Mouse (Mus musculus) heart, postnatal 25 days (tissue): ENCODE data around the gene Slc5a10. TPM values are rescaled to one million over a fixed set of nuclear protein-coding genes. Genes with fewer than 3 reads are reported as not detected.

Experiments used
- DNase-seq: peaks from one replicate; pipeline ENCODE4 v3.0.0; 2022; ENCODE audit warnings: low spot score
- intact Hi-C: fragments of 180-260 bp; cut with DNase I; formaldehyde crosslinking; loops from one replicate; pipeline ENCODE4 v1.15.1; 2025
- total RNA-seq, 2 experiments: library from RNA; stranded (reverse); gene quantifications; 2 replicates each; pipeline ENCODE4 v1.2.3; 2021

Gene Slc5a10
- total RNA-seq, 2 experiments from 2014 or later: not detected

DNA sequence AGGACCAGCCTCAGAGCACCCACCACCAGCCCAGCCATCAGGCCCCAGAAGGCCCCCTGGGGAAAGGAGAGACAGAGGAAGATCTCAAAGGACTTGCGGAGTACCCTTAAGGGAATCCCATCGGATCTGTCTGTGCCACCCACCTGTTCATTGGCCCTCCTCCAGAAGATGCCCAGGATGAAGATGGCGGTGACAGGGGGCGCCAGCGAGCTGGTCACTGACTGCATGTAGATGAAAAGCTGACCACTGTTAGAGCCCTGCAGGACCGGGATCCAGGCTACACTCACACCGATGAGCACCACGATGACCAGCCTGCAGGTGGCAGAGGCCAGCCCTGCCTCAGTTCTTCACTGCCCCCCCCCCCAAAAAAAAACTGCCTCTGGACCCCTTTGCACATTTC lies 46.9 kb downstream of the Slc5a10 start:
- intact Hi-C loops: no loop called here
- DNase-seq: no peak

DNA sequence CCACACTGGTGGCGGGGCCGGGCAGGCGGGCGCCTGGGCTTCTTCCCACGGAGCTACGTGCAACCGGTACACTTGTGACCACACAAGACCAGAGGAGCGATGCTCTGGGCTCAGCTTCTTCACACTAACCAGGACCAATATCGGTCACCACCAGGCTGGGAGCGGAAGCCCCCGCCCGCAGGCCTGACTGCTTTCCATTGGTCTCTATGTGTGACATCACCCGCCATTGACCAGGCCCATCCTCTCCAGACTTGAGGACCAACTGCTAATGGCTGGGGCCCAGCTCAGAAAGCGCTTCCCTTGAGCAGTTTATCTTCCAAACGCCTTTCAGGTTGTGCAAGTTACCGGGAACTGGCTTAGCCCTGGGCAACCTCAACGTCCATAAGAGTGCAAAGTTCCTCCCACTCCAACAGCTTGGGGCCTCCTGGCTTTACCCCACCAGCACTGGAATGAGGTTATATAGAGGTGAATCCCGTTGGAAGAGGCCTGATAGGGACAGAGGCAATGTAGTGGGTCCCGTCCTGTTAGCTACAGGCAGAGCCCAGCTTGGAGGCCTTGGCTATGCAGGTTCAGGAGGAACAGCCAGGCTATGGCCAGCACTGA lies 48.7 kb downstream of the Slc5a10 start:
- intact Hi-C loops: no loop called here
- no peak for DNase-seq

DNA sequence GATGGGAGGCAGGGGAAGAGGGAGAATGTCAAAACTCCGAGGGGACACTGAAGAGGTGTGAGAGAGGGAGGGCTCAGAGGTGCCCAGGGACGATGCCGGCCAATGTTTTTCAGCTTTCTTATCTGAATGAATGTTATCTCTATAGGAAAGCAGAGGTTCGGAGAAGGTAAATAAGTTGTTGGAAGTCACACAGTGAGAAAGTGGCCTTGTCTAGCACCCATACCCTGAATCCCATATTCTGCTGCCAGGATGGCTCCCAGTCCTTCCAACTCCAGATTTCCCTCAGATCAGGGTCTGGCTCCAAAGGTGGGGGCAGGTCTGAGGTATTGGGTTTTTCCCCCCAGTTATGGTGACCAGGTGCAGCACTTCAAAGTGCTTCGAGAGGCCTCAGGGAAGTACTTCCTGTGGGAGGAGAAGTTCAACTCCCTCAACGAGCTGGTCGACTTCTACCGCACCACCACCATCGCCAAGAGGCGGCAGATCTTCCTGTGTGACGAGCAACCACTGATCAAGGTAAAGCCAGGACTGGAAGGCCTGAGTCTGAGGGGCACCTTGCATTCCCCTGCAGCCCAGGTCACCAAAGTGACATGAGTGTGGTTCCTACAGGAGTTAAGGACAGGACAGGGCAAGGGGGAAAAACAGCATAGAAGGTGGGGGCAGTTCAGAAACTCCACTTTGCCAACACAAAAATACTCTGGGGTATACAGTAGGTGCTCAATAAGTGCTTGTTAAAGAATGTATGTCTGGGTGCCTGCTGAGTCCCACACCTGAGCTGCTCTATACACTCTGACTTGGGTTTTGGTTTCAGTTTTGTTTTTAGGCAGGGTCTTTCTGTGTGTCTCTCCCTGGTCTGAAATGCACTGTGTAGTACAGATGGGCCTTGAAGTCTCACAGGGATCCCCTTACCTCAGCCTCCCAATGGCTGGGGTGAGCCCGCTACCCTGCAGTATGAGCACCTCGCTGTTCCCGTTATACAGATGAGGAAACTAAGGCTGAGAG lies 50.8 kb downstream of the Slc5a10 start:
- no peak for DNase-seq
- intact Hi-C loops: no loop called here

- DNase-seq: no peak
- intact Hi-C loops: no loop called here
Observed at GRCm38 (mm10) chr11:61667782-61668181, 52.8 kb downstream of the Slc5a10 start.

DNA sequence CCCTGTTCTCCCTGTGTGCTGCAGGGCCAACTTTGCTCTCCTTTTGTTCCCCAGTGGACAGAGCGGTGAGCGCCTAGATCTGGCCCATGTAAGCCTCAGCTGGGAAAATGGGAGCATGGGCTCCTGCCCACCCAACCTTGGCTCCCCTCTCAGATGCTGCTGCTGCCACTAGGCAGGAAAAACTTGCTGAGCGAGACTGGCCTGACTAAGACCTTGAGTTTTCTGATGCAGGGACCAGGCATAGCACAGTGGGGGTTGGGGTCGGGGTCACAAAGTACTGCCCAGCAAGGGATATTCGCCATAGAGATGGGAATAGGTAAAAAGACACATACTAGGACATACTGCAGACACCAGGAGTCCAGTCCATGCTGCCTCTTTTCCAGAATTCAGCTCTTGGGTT lies 53.4 kb downstream of the Slc5a10 start:
- intact Hi-C loops: no loop called here

GRCm38 (mm10) chr11:61665991-61666799 lies 54.4 kb downstream of the Slc5a10 start:
- intact Hi-C loops: loop anchor here (1.0 kb wide), 1 partner anchor 48 kb away; no protein-coding TSS in a partner anchor
- no peak for DNase-seq

More for the DNA sequence above, 53.4 kb downstream of the Slc5a10 start:
- no peak for DNase-seq

GRCm38 (mm10) chr11:61665401-61665800 lies 55.2 kb downstream of the Slc5a10 start:
- DNase-seq: no peak
- intact Hi-C loops: no loop called here

- intact Hi-C loops: no loop called here
- no peak for DNase-seq
Observed at GRCm38 (mm10) chr11:61662189-61662588, 58.4 kb downstream of the Slc5a10 start.

DNA sequence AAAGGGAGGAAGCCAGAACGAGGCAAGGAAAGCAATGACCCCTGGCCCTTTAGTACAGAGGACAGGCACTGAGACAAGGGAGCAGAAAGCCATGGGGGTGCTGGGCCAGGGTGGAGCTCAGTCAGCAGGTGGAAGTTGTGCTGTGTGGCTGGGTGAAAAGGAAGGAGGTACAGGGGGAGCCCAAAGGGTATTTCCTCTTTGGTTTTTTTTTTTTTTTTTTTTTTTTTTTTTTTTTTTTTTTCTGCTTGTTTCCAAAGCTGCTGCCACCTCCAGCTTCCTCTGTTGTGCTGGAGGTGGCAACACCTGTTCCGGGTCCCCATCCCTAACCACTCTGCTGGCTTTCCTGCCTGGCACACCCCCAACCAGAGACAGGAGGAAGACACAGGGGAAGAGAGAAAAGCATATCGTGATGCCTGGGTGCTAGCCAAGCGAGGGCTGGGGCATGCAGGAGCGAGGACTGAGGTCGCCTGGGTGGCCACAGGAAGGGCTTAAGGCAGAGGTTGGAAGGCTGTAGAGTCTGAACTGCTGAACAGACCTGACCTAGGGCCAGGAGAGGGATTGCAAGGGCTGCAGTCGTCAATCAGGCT lies 59.7 kb downstream of the Slc5a10 start:
- intact Hi-C loops: no loop called here
- DNase-seq: no peak

DNA sequence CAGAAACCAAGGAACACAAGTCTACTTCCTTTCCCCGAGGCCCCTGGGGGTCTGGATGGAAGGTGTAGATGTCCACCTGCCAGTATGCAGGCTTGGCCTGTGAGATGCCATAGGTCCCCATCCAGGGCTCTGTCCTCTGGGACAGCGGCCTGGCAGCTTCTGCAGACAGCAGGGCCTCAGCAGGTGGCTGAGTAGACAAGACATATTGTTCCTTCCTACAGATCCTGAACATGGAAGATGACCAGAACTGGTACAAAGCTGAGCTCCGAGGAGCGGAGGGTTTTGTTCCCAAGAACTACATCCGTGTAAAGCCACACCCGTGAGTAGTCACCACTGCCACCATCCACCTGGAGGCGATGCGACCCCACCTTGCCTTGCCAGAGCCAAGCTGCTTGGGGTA lies 60.6 kb downstream of the Slc5a10 start:
- intact Hi-C loops: no loop called here
- no peak for DNase-seq

GRCm38 (mm10) chr11:61659011-61659858 lies 61.4 kb downstream of the Slc5a10 start:
- DNase-seq: no peak
- intact Hi-C loops: no loop called here

- DNase-seq: no peak
- intact Hi-C loops: no loop called here
Observed at GRCm38 (mm10) chr11:61658360-61658922, 62.2 kb downstream of the Slc5a10 start.

DNA sequence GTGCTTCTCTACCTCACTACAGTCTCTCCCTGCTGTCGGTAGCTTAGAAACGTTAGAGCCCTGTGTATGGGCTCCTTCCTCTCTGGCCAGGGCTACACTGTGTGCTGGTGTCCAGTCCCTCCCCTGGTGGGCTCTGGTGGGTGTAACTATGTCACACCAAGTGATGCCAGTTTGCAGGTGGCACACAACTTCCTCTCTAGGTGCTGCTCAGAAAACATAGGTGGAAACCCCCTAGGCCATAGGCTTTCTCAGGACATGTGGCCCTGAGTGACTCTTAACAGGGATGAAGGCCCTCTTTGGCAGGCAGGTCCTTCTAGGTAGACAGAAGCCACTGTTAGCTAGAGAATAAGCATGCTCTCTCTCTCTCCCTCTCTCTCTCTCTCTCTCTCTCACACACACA lies 63.2 kb downstream of the Slc5a10 start:
- intact Hi-C loops: no loop called here
- DNase-seq: no peak

DNA sequence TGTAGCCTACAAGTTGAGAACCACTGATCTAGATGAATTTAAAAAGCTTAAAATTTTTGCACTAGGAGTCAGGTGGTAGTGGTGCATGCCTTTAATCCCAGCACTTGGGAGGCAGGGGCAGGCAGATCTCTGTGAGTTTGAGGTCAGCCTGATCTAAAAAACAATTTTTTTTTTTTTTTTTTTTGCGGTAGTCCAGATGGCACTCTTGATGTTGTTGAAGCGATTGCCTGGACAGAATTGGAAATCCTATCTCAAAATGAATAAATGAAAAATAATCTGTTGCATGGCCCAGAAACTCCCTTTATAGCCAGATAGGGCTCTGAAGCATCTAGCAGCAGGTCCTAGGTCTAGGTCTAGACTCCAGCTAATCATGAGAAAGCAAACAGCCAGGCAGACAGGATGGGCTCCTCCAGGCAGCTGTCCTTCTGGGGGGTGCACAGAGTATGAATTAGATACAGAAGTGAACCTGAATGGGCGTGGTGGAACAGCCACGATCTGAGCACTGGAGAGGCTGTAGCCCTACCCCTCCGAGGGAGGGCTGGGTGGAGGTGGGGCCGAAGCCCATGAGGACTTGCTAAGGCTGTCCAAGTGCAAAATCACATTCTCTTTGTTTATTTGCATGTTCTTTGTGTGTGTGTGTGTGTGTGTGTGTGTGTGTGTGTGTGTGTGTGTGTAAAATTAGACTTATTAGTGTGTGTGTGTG lies 64.3 kb downstream of the Slc5a10 start:
- intact Hi-C loops: no loop called here

GRCm38 (mm10) chr11:61655649-61656048 lies 65.0 kb downstream of the Slc5a10 start:
- DNase-seq: no peak
- intact Hi-C loops: no loop called here

More for the DNA sequence above, 64.3 kb downstream of the Slc5a10 start:
- DNase-seq: no peak

- intact Hi-C loops: no loop called here
Observed at GRCm38 (mm10) chr11:61654786-61655311, 65.8 kb downstream of the Slc5a10 start.

DNA sequence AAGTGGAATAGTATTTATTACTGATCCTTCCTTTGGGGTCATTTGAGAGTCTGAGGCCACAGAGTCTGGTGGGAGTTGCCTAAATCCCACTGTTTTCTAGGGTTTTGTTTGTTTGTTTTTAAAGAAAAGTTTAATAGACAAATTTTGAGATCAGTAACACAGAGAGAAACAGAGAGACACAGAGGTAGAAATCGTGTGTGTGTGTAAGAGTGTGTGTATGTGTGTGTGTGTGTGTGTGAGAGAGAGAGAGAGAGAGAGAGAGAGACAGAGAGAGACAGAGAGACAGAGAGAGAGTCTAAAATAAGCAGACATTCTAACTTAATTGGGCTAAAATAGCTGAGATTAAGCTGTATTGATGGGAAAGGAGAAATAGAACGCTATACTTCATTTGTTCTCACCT lies 67.1 kb downstream of the Slc5a10 start:
- no peak for DNase-seq
- intact Hi-C loops: no loop called here

More at GRCm38 (mm10) chr11:61654786-61655311, 65.8 kb downstream of the Slc5a10 start:
- no peak for DNase-seq
